Comparison of ENCODE assay signal across 8 mouse cellular contexts in the genomic region with DNA sequence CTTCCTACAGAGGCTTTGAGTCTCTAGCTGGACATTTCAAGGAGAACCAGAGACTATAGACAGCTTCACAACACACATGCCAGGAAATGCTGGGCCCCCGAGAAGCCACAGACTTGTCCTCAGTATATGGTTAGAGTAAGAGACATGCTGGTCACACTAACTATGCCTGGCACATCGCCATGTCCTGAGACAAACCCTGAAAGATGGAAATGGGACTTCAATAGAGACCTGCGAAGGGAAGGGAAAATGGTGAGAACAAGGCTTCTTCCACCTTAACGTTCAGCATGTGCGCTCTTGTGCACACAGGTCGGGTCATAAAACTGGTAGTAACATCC. TPM values are rescaled to one million over a fixed set of nuclear protein-coding genes. Genes with fewer than 3 reads are reported as not detected.
A peak's percentile ranks its signal among the peaks of the same experiment; 100 is the strongest.
DNase-seq lines count a peak whose midpoint lies in the region; ATAC-seq and TF ChIP-seq lines count a peak whose summit lies in the region.

No protein-coding gene starts in this region.

- peak overlapping the region; percentile 67 for H3K4me2 ChIP-seq in intestine, postnatal 0 days (replicated peaks; ENCODE audit: low read depth)
- H3K4me2 ChIP-seq in midbrain, embryonic 11.5 days, result peak overlapping the region; percentile 56

- H3K36me3 ChIP-seq in intestine, postnatal 0 days (ENCODE audit: control insufficient read depth, insufficient read depth), result no peaks in the 10 kb centered on the region
- H3K36me3 ChIP-seq in midbrain, embryonic 11.5 days (ENCODE audit: control insufficient read depth, insufficient read depth, low read length), result no peaks in the 10 kb centered on the region

- TF ChIP-seq CTCF in layer of hippocampus, adult 2 months (conservative IDR thresholded peaks at IDR 0.05), result no peak
- TF ChIP-seq CTCF in embryonic fibroblast, embryonic 13.5 days (IDR thresholded peaks at IDR 0.05; ENCODE audit: borderline replicate concordance, insufficient read depth, low read length), result no peak
- no peak for TF ChIP-seq CTCF in intestine, postnatal 0 days (IDR thresholded peaks at IDR 0.05; ENCODE audit: low read depth)

- H3K9ac ChIP-seq in intestine, postnatal 0 days (ENCODE audit: low read depth, low read length), result no peak overlapping the region
- H3K9ac ChIP-seq in midbrain, embryonic 11.5 days (ENCODE audit: low read length), result no peak overlapping the region

- TF ChIP-seq POLR2A in embryonic fibroblast, embryonic 13.5 days (IDR thresholded peaks at IDR 0.05; ENCODE audit: low read depth, low read length), result peak; percentile 31

- H3K4me3 ChIP-seq in layer of hippocampus, adult 2 months, result peak overlapping the region; percentile 52
- H3K4me3 ChIP-seq in embryonic fibroblast, embryonic 13.5 days (ENCODE audit: insufficient read depth, low read length), result no peak overlapping the region
- H3K4me3 ChIP-seq in intestine, postnatal 0 days (ENCODE audit: low read depth, low read length), result peak overlapping the region; percentile 26; the same call in 1 of the 2 replicates
- no peak overlapping the region for H3K4me3 ChIP-seq in midbrain, embryonic 11.5 days (ENCODE audit: low read depth, low read length)

- WGBS in intestine, postnatal 0 days, result 38% methylated on average over 6 of the region's 6 CpGs
- WGBS in midbrain, embryonic 11.5 days, result 53% methylated on average over 6 of the region's 6 CpGs

- no peak overlapping the region for H3K27ac ChIP-seq in layer of hippocampus, adult 2 months
- H3K27ac ChIP-seq in embryonic fibroblast, embryonic 13.5 days (ENCODE audit: insufficient read depth, low read length), result peak overlapping the region; percentile 56
- no peak overlapping the region for H3K27ac ChIP-seq in intestine, postnatal 0 days (ENCODE audit: low read depth, low read length)
- no peak overlapping the region for H3K27ac ChIP-seq in midbrain, embryonic 11.5 days (ENCODE audit: low read depth, low read length)

- no peaks in the 10 kb centered on the region for H3K27me3 ChIP-seq in intestine, postnatal 0 days (replicated peaks; ENCODE audit: control insufficient read depth, insufficient read depth, low read length)
- H3K27me3 ChIP-seq in midbrain, embryonic 11.5 days (ENCODE audit: control insufficient read depth, insufficient read depth, low read length), result 0 out of 2 replicates have a peak, but pooled peaks cover 3% of the 10 kb centered on the region

- DNase-seq in layer of hippocampus, adult 2 months (ENCODE audit: low spot score in 2 of 2), result no peak
- DNase-seq in layer of hippocampus, adult 11-12 months (ENCODE audit: low spot score), result no peak
- DNase-seq in midbrain, embryonic 11.5 days (ENCODE audit: low spot score, missing footprints), result peak; percentile 84
- DNase-seq in Muller cell, postnatal 12 days (ENCODE audit: inconsistent ontology term), result no peak
- no peak for DNase-seq in thymus, postnatal 4 days

- no peaks in the 10 kb centered on the region for H3K9me3 ChIP-seq in intestine, postnatal 0 days (ENCODE audit: control insufficient read depth)
- no peaks in the 10 kb centered on the region for H3K9me3 ChIP-seq in midbrain, embryonic 11.5 days (ENCODE audit: control insufficient read depth, low read length)

- H3K4me1 ChIP-seq in embryonic fibroblast, embryonic 13.5 days (ENCODE audit: control insufficient read depth, insufficient read depth, low read length), result peaks cover 8% of the 10 kb centered on the region
- H3K4me1 ChIP-seq in intestine, postnatal 0 days (replicated peaks; ENCODE audit: control insufficient read depth, insufficient read depth, low read length), result no peaks in the 10 kb centered on the region; the same call in 1 of the 2 replicates
- peaks cover 13% of the 10 kb centered on the region for H3K4me1 ChIP-seq in midbrain, embryonic 11.5 days (ENCODE audit: control insufficient read depth, insufficient read depth, low read length)

- ATAC-seq in intestine, postnatal 0 days, result no peak
- ATAC-seq in midbrain, embryonic 11.5 days (ENCODE audit: low FRiP score), result no peak
- no peak for ATAC-seq in monocyte, adult 5-6 weeks (replicated peaks; ENCODE audit: insufficient number of reproducible peaks, low FRiP score, low TSS enrichment, poor library complexity, severe bottlenecking)

RNA-seq across cellular contexts. Expression of a gene that starts 38.9 kb away (rescaled TPM):
- 100 to 1,000 TPM; 409 to 447 TPM for total RNA-seq in layer of hippocampus, adult 2 months (2021)
- polyA plus RNA-seq in embryonic fibroblast, embryonic 13.5 days (2011; ENCODE audit: insufficient read length, low read depth, missing spikeins), result 17.5 and 20.6 TPM in 2 replicates
- polyA plus RNA-seq in intestine, postnatal 0 days (2015; fragmentation: Nextera tagmentation; extraction: Ambion mirVana), result 21.2 and 22.5 TPM in 2 replicates
- 128 and 137 TPM in 2 replicates for polyA plus RNA-seq in midbrain, embryonic 11.5 days (2014; fragmentation: Nextera tagmentation; extraction: Ambion mirVana)
- 0.39 TPM in 1 of 3 replicates, not detected in the others for total RNA-seq in monocyte, adult 5-6 weeks (2017)

Comparison
In these comparisons a context has a peak if more than half of its experiments do, and no peak if none do; other contexts are left out.
1. H3K4me3 ChIP-seq: peak in layer of hippocampus, adult 2 months (single experiment) and intestine, postnatal 0 days (single experiment); none in embryonic fibroblast, embryonic 13.5 days (single experiment) and midbrain, embryonic 11.5 days (single experiment).